Mouse (Mus musculus): ENCODE measurements around the gene Tmem120b. TPM values are rescaled to one million over a fixed set of nuclear protein-coding genes. Genes with fewer than 3 reads are reported as not detected.
A peak's percentile ranks its signal among the peaks of the same experiment; 100 is the strongest.

The Tmem120b gene
- polyA plus RNA-seq, 1 experiment = 10.4 TPM

GRCm38 (mm10) chr5:123146357-123146756, 78.1 kb downstream of the Tmem120b start:
- Histone ChIP-seq H3K79me3 (ENCODE audit: low read depth) (peaks cover 36% of the 10 kb centered on the region), H3K27me3 (ENCODE audit: control insufficient read depth, insufficient read depth, insufficient read length) (no peaks in the 10 kb centered on the region), H3K4me3 (ENCODE audit: insufficient read depth, poor library complexity, severe bottlenecking) (no peak overlapping the region), H3ac (ENCODE audit: control insufficient read depth, insufficient read length, low read depth) (no peak overlapping the region), H3K36me3 (ENCODE audit: control insufficient read depth, insufficient read depth) (peaks cover 40% of the 10 kb centered on the region), H3K79me2 (ENCODE audit: control insufficient read depth, insufficient read depth) (peaks cover 82% of the 10 kb centered on the region)
- no peak for TF ChIP-seq FOSL1 (IDR thresholded peaks at IDR 0.05; ENCODE audit: insufficient read depth, low read length, poor library complexity, severe bottlenecking)
- no peak for TF ChIP-seq CTCF (IDR thresholded peaks at IDR 0.05; ENCODE audit: control insufficient read depth, insufficient read depth, insufficient read length)
- no peak for TF ChIP-seq USF1 (IDR thresholded peaks at IDR 0.05; ENCODE audit: low read depth)
- no peak for TF ChIP-seq MAX (IDR thresholded peaks at IDR 0.05)
- TF ChIP-seq MYOG (IDR thresholded peaks at IDR 0.05; ENCODE audit: control insufficient read depth, extremely low read depth, insufficient read length) = no peak
- TF ChIP-seq CEBPB (IDR thresholded peaks at IDR 0.05; ENCODE audit: low read depth) = no peak

GRCm38 (mm10) chr5:123147569-123147968, 79.4 kb downstream of the Tmem120b start:
- no peak overlapping the region for H3ac ChIP-seq (ENCODE audit: control insufficient read depth, insufficient read length, low read depth)
- peaks cover 77% of the 10 kb centered on the region for H3K79me2 ChIP-seq (ENCODE audit: control insufficient read depth, insufficient read depth)
- H3K4me3 ChIP-seq (ENCODE audit: insufficient read depth, poor library complexity, severe bottlenecking) = no peak overlapping the region
- H3K27me3 ChIP-seq (ENCODE audit: control insufficient read depth, insufficient read depth, insufficient read length) = no peaks in the 10 kb centered on the region
- TF ChIP-seq MYOD1 (IDR thresholded peaks at IDR 0.05; ENCODE audit: control insufficient read depth, insufficient read length, low read depth) = no peak
- TF ChIP-seq CTCF (IDR thresholded peaks at IDR 0.05; ENCODE audit: control insufficient read depth, insufficient read depth, insufficient read length) = no peak
- no peak for TF ChIP-seq MYOG (IDR thresholded peaks at IDR 0.05; ENCODE audit: control insufficient read depth, extremely low read depth, insufficient read length)
- no peak for TF ChIP-seq CEBPB (IDR thresholded peaks at IDR 0.05; ENCODE audit: low read depth)
- TF ChIP-seq USF1 (IDR thresholded peaks at IDR 0.05; ENCODE audit: low read depth) = no peak
- TF ChIP-seq FOSL1 (IDR thresholded peaks at IDR 0.05; ENCODE audit: insufficient read depth, low read length, poor library complexity, severe bottlenecking) = no peak
- no peak for TF ChIP-seq MAX (IDR thresholded peaks at IDR 0.05)
- peaks cover 37% of the 10 kb centered on the region for H3K79me3 ChIP-seq (ENCODE audit: low read depth)
- H3K36me3 ChIP-seq (ENCODE audit: control insufficient read depth, insufficient read depth) = peaks cover 43% of the 10 kb centered on the region

- Histone ChIP-seq H3ac (ENCODE audit: control insufficient read depth, insufficient read length, low read depth) (no peak overlapping the region), H3K36me3 (ENCODE audit: control insufficient read depth, insufficient read depth) (peaks cover 49% of the 10 kb centered on the region), H3K79me2 (ENCODE audit: control insufficient read depth, insufficient read depth) (peaks cover 71% of the 10 kb centered on the region), H3K79me3 (ENCODE audit: low read depth) (peaks cover 31% of the 10 kb centered on the region), H3K27me3 (ENCODE audit: control insufficient read depth, insufficient read depth, insufficient read length) (no peaks in the 10 kb centered on the region), H3K4me3 (ENCODE audit: insufficient read depth, poor library complexity, severe bottlenecking) (no peak overlapping the region)
- TF ChIP-seq MYOD1 (IDR thresholded peaks at IDR 0.05; ENCODE audit: control insufficient read depth, insufficient read length, low read depth) (no peak), MYOG (IDR thresholded peaks at IDR 0.05; ENCODE audit: control insufficient read depth, extremely low read depth, insufficient read length) (no peak), CTCF (IDR thresholded peaks at IDR 0.05; ENCODE audit: control insufficient read depth, insufficient read depth, insufficient read length) (no peak), FOSL1 (IDR thresholded peaks at IDR 0.05; ENCODE audit: insufficient read depth, low read length, poor library complexity, severe bottlenecking) (no peak), MAX (IDR thresholded peaks at IDR 0.05) (no peak), USF1 (IDR thresholded peaks at IDR 0.05; ENCODE audit: low read depth) (no peak), CEBPB (IDR thresholded peaks at IDR 0.05; ENCODE audit: low read depth) (no peak)
These were observed 80.0 kb downstream of the Tmem120b start for GRCm38 (mm10) chr5:123148073-123148722.

GRCm38 (mm10) chr5:123149451-123150400, 81.5 kb downstream of the Tmem120b start:
- Histone ChIP-seq H3K27me3 (ENCODE audit: control insufficient read depth, insufficient read depth, insufficient read length) (no peaks in the 10 kb centered on the region), H3K4me3 (ENCODE audit: insufficient read depth, poor library complexity, severe bottlenecking) (no peak overlapping the region), H3ac (ENCODE audit: control insufficient read depth, insufficient read length, low read depth) (peak overlapping the region; percentile 30), H3K79me2 (ENCODE audit: control insufficient read depth, insufficient read depth) (peaks cover 55% of the 10 kb centered on the region), H3K36me3 (ENCODE audit: control insufficient read depth, insufficient read depth) (peaks cover 59% of the 10 kb centered on the region), H3K79me3 (ENCODE audit: low read depth) (peaks cover 21% of the 10 kb centered on the region)
- no peak for TF ChIP-seq USF1 (IDR thresholded peaks at IDR 0.05; ENCODE audit: low read depth)
- peak; percentile 82 for TF ChIP-seq CTCF (IDR thresholded peaks at IDR 0.05; ENCODE audit: control insufficient read depth, insufficient read depth, insufficient read length)

- H3K79me2 ChIP-seq (ENCODE audit: control insufficient read depth, insufficient read depth) = peaks cover 46% of the 10 kb centered on the region
- no peak overlapping the region for H3K4me3 ChIP-seq (ENCODE audit: insufficient read depth, poor library complexity, severe bottlenecking)
- no peaks in the 10 kb centered on the region for H3K27me3 ChIP-seq (ENCODE audit: control insufficient read depth, insufficient read depth, insufficient read length)
- H3K36me3 ChIP-seq (ENCODE audit: control insufficient read depth, insufficient read depth) = peaks cover 61% of the 10 kb centered on the region
- H3ac ChIP-seq (ENCODE audit: control insufficient read depth, insufficient read length, low read depth) = no peak overlapping the region
- TF ChIP-seq USF1 (IDR thresholded peaks at IDR 0.05; ENCODE audit: low read depth) (no peak), MYOD1 (IDR thresholded peaks at IDR 0.05; ENCODE audit: control insufficient read depth, insufficient read length, low read depth) (no peak), MYOG (IDR thresholded peaks at IDR 0.05; ENCODE audit: control insufficient read depth, extremely low read depth, insufficient read length) (no peak), MAX (IDR thresholded peaks at IDR 0.05) (no peak), CEBPB (IDR thresholded peaks at IDR 0.05; ENCODE audit: low read depth) (no peak), FOSL1 (IDR thresholded peaks at IDR 0.05; ENCODE audit: insufficient read depth, low read length, poor library complexity, severe bottlenecking) (no peak)
- peaks cover 19% of the 10 kb centered on the region for H3K79me3 ChIP-seq (ENCODE audit: low read depth)
These were observed 82.4 kb downstream of the Tmem120b start for GRCm38 (mm10) chr5:123150641-123151040.
